Mouse (Mus musculus) midbrain, embryonic 14.5 days (tissue): ENCODE results near the gene Aspg. TPM values are rescaled to one million over a fixed set of nuclear protein-coding genes. Genes with fewer than 3 reads are reported as not detected.

ENCODE experiments used
- ATAC-seq: fragments of 200-750 bp; cut with Nextera tagmentation; 2 replicates; pipeline ENCODE4 v1.8.0; 2017; ENCODE audit warnings: moderate number of reproducible peaks, moderate library complexity; ENCODE audit not compliant: low FRiP score, low TSS enrichment
- DNase-seq: peaks from one replicate; pipeline ENCODE4 v3.0.0-alpha.2; 2015
- H3K27ac ChIP-seq: fragments of 300-500 bp; sonication (generic); replicated peaks from 2 replicates; pipeline ENCODE4 v1.5.1; 2014; ENCODE audit warnings: mild to moderate bottlenecking, low read depth, low read length, moderate library complexity
- H3K27me3 ChIP-seq: fragments of 300-500 bp; sonication (generic); 2 replicates; pipeline ENCODE4 v1.6.1; 2014; ENCODE audit warnings: low read length, control low read depth, mixed read lengths; ENCODE audit not compliant: control insufficient read depth, insufficient read depth
- H3K36me3 ChIP-seq: fragments of 300-500 bp; sonication (generic); 2 replicates; pipeline ENCODE4 v1.6.1; 2014; ENCODE audit warnings: low read length, control low read depth; ENCODE audit not compliant: control insufficient read depth, insufficient read depth
- H3K4me1 ChIP-seq: fragments of 300-500 bp; sonication (generic); 2 replicates; pipeline ENCODE4 v1.6.1; 2014; ENCODE audit warnings: mild to moderate bottlenecking, antibody characterized with exemption, low read length, control low read depth; ENCODE audit not compliant: control insufficient read depth, insufficient read depth
- H3K4me2 ChIP-seq: fragments of 300-500 bp; sonication (generic); 2 replicates; pipeline ENCODE4 v1.6.1; 2014; ENCODE audit warnings: mild to moderate bottlenecking, low read length, moderate library complexity
- H3K4me3 ChIP-seq: fragments of 300-500 bp; sonication (generic); replicated peaks from 2 replicates; pipeline ENCODE4 v1.5.1; 2014; ENCODE audit warnings: low read depth, low read length
- H3K9ac ChIP-seq: fragments of 300-500 bp; sonication (generic); replicated peaks from 2 replicates; pipeline ENCODE4 v1.6.1; 2014; ENCODE audit warnings: mild to moderate bottlenecking, low read length, moderate library complexity
- H3K9me3 ChIP-seq: fragments of 300-500 bp; sonication (generic); 2 replicates; pipeline ENCODE4 v1.6.1; 2016; ENCODE audit warnings: low read length, control low read depth, mixed read lengths; ENCODE audit not compliant: control insufficient read depth
- WGBS: fragments of 180-500 bp; shearing (Covaris S2); extraction: QIAGEN DNeasy Blood & Tissue Kit; methylation state at CpG from one replicate; pipeline ENCODE4 v1.1.7; 2014; 5-methylcytosine and 5-hydroxymethylcytosine counted together
- microRNA counts: library from miRNA; unstranded; fragments of <30 nt; microRNA quantifications from one replicate; lab custom pipeline; 2016
- microRNA-seq: library from miRNA; unstranded; fragments of <30 nt; microRNA quantifications from one replicate; pipeline ENCODE4, GENCODE M21; 2016
- polyA plus RNA-seq: library from polyadenylated mRNA; unstranded; fragments of >200 nt; fragmentation: Nextera tagmentation; extraction: Ambion mirVana; gene quantifications from 2 replicates; pipeline ENCODE4 v1.2.1, GENCODE M21; 2014

Gene Aspg
- polyA plus RNA-seq, 1 experiment from 2014 or later = not detected

DNA sequence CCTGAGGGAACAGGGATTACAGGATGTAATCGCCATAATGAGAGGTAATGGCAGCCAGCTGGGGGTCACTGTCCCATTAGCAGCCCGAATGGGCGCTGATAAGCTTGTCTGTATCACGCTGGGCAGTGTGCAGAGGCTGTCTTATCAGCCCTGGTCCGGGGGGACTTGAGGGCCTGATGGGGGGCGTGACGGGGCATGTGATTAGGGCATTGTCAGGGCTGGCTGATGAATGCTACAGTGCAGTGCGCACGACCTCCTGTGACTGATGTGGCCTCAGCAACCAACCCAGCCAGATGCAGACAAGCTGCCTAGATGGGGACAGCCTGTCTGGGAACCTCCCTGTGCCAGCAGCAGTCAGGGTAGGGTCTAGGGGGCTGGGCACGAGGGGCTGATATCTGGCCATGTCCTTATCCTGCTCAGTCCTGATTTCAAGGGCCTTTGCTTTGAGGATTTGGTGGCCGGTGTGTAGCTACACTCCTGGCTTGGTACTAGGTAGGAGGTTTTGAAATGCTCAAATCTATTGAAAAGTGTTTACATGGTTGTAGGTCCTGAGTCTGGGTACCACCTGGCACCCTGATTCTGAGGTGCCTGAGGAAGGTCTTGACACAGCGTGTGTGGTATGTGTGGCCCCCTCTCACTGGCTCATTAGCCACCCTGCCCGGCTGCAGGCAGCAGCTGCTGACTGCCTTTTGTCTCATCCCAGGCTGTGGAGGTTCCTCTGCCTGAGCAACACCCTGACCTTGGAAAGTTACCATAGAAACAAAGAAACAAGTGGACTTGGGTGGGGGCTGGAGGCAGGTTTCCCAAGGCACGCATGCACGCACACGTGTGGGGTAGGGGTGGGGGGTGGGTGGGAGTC, 57.7 kb downstream of the Aspg start:
- no peak overlapping the region for H3K4me3 ChIP-seq
- H3K4me2 ChIP-seq = no peak overlapping the region
- no peaks in the 10 kb centered on the region for H3K9me3 ChIP-seq
- peak; percentile 49; the same call in 1 of the 2 replicates for ATAC-seq
- DNase-seq = peak; percentile 69
- H3K9ac ChIP-seq = peak overlapping the region; percentile 4; the same call in 1 of the 2 replicates
- 0 out of 2 replicates have a peak, but pooled peaks cover 4% of the 10 kb centered on the region for H3K27me3 ChIP-seq
- H3K27ac ChIP-seq = peak overlapping the region; percentile 33
- peaks cover 43% of the 10 kb centered on the region for H3K4me1 ChIP-seq
- 10% methylated on average over 16 of the region's 16 CpGs for WGBS
- H3K36me3 ChIP-seq = peaks cover 4% of the 10 kb centered on the region

DNA sequence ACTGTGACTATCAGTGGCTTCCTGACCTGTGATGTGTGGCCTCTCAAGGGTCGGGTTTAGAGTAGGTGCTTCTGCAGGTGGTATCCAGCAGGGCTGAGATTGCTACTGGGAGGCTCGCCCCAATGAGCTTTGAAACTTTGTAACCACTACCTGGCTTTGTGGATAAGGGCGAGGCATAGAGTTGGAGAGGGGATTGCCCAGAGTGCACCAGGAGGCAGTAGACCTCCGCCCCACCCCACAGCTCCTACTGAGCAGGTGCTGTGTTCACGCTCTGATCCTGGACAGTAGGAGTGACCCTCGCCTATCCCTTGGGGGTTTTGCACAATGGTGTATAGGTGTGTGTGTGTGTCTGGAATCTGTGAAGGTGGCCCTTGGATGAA, 58.4 kb downstream of the Aspg start:
- peaks cover 4% of the 10 kb centered on the region for H3K36me3 ChIP-seq
- no peak for ATAC-seq
- 77% methylated on average over 6 of the region's 6 CpGs for WGBS

DNA sequence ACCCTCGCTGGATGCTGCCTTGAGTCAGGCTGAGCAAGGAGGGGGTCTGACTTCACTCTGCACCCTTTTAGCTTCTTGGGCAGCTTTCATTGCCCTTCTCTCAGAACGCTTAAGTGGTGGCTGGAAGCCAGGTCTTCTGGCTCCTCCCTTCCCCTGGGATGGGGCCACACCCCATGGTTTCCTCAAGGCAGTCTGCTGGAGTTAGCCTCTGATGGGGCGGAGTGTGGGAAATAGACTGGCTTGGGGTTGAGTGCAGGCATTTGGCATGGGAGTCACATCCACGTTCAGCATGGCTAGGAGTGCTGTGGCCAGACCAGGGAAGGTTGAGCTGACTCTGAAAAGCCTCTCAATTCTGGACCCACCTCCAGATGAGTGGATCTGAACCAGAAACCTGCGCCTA, 62.8 kb downstream of the Aspg start:
- peaks cover 37% of the 10 kb centered on the region for H3K4me1 ChIP-seq
- DNase-seq (no peak), ATAC-seq (no peak)
- H3K27ac ChIP-seq = no peak overlapping the region
- WGBS = 66% methylated on average over 5 of the region's 5 CpGs
- no peak overlapping the region for H3K4me2 ChIP-seq
- no peak overlapping the region for H3K9ac ChIP-seq
- H3K9me3 ChIP-seq = no peaks in the 10 kb centered on the region
- H3K36me3 ChIP-seq = peaks cover 18% of the 10 kb centered on the region
- H3K4me3 ChIP-seq = no peak overlapping the region
- H3K27me3 ChIP-seq = 0 out of 2 replicates have a peak, but pooled peaks cover 4% of the 10 kb centered on the region

More for the DNA sequence above, 58.4 kb downstream of the Aspg start:
- no peak overlapping the region for H3K4me2 ChIP-seq
- H3K4me3 ChIP-seq = no peak overlapping the region
- H3K27me3 ChIP-seq = 0 out of 2 replicates have a peak, but pooled peaks cover 4% of the 10 kb centered on the region
- H3K4me1 ChIP-seq = peaks cover 48% of the 10 kb centered on the region
- DNase-seq = no peak
- H3K9ac ChIP-seq = no peak overlapping the region; the same call in 1 of the 2 replicates
- no peaks in the 10 kb centered on the region for H3K9me3 ChIP-seq
- 0 out of 2 replicates have a peak overlapping the region, but pooled peaks have one; percentile 33 for H3K27ac ChIP-seq

DNA sequence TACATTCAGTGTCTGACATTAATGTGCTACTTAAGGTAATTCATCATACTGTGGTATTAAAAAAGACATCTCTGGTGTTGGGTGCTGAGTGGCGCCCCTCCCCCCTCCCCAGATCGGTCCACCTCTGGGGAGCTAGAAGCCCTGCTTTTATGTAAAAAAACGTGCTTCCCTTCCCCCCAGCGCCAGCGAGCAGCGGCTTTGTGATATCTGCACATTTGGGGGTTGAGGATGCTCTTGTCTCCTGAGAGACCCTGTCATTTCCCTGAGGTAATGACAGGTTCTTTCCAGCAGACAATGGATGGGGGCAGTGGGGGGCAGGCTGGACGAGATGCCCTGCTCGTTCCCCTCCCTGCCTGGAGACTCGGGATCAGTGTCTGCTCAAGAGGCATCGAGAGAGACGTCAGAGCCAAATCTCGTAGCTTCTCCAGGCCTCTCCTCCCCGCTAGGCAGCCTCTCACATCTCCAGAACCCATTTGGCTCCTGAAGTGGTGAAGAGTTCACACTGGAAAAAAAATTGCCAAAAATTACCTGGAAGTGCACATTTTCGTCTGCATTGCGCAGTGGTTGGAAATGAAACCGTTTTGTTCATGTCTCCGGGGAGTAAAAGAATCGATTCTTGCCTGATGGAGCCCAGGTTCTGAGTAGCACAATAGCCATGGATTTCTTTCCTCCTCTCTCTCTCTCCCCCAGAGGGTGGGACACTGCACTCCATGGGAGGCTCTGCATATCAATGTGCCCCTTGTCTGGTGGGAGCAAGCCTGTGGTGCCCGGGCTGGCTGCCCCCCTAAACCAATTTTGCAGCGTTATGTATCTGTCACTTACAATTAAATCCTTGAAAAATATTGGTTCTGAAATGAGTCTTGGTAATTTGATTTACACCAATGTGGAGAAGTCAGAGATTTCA, 64.4 kb downstream of the Aspg start:
- H3K36me3 ChIP-seq = peaks cover 29% of the 10 kb centered on the region

DNA sequence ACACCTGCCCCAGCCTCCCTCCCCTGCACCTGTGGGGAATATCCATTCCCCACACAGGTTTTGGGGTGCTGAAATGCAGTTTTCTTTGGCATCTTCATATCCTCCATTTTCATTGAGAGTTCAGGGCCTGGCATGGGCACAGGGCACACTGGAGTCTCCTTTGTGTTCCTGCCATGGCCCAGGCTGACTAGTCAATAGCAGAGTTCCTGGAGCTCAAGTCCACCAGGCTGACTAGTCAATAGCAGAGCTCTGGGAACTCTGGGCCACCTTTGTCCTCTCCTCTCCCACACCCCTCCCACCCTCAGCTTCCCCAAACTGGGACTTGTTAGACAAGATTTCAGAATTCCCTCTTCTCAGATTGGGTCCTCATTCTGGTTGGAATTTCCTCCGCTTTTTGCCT, 65.2 kb downstream of the Aspg start:
- ATAC-seq (0 out of 2 replicates have a peak, but pooled peaks have one; percentile 24), DNase-seq (peak; percentile 70)
- 0 out of 2 replicates have a peak overlapping the region, but pooled peaks have one; percentile 18 for H3K4me2 ChIP-seq
- peaks cover 37% of the 10 kb centered on the region for H3K36me3 ChIP-seq
- H3K9ac ChIP-seq = peak overlapping the region; percentile 37; the same call in 1 of the 2 replicates
- 91% methylated on average over 1 of the region's 1 CpGs for WGBS
- 0 out of 2 replicates have a peak, but pooled peaks cover under 1% of the 10 kb centered on the region for H3K27me3 ChIP-seq
- no peaks in the 10 kb centered on the region for H3K9me3 ChIP-seq
- H3K4me3 ChIP-seq = no peak overlapping the region
- H3K27ac ChIP-seq = peak overlapping the region; percentile 77
- peaks cover 24% of the 10 kb centered on the region for H3K4me1 ChIP-seq

More for the DNA sequence above, 64.4 kb downstream of the Aspg start:
- Histone ChIP-seq H3K9me3 (no peaks in the 10 kb centered on the region), H3K4me3 (no peak overlapping the region), H3K4me1 (peaks cover 24% of the 10 kb centered on the region), H3K9ac (peak overlapping the region; percentile 37; the same call in 1 of the 2 replicates), H3K4me2 (peak overlapping the region; percentile 18; the same call in 1 of the 2 replicates), H3K27me3 (0 out of 2 replicates have a peak, but pooled peaks cover 4% of the 10 kb centered on the region), H3K27ac (peak overlapping the region; percentile 77)
- DNase-seq (peak; percentile 64), ATAC-seq (no peak)
- 10% methylated on average over 20 of the region's 20 CpGs for WGBS

DNA sequence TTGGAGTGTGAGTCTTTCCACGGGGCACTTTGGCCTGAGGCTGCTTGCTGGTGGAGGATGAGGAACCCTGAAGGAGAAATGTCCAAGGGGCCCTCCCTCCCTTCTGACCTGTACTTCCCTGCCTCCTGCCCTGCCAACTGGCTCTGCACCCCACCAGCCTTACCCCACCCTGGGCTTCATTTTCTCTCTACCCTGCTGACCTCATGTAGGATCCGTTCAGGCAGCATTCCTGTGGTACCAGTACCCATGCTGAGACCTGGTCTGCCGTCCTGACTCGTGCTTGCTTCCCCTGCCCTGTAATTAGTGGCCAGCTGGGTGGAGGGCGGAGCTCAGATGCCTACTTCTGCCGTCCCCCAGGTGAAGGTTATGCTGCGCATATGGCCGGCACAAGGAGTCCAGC, 65.7 kb downstream of the Aspg start:
- Histone ChIP-seq H3K27me3 (no peaks in the 10 kb centered on the region), H3K36me3 (peaks cover 42% of the 10 kb centered on the region), H3K4me2 (no peak overlapping the region), H3K4me1 (peaks cover 24% of the 10 kb centered on the region), H3K9ac (no peak overlapping the region), H3K27ac (0 out of 2 replicates have a peak overlapping the region, but pooled peaks have one; percentile 5), H3K9me3 (no peaks in the 10 kb centered on the region), H3K4me3 (no peak overlapping the region)
- WGBS = 74% methylated on average over 8 of the region's 8 CpGs
- ATAC-seq (no peak), DNase-seq (no peak)

MicroRNA genes within 50 kb of the gene (microRNA counts, 519-probe panel; counts per million panel counts)
- 2,503 counts per million, percentile 7 among the panel's probes with 10 or more counts for microRNA mmu-miR-203 (lab: Ali Mortazavi, UCI)

Small RNA genes within 50 kb of the gene (microRNA-seq; reads per million reads assigned to microRNA genes)
- 790 reads per million, percentile 79 among the genes with 10 or more reads in this experiment for gene Mir203
- gene Mir3073a = not detected
- not detected for gene Mir3073b

Other genes starting within 250 kb of the Aspg start
- gene Ppp1r13b, start 198.6 kb upstream of the Aspg start, polyA plus RNA-seq = 36.2 and 38.1 TPM in 2 replicates
- gene Atp5mpl, start 139.7 kb upstream of the Aspg start, polyA plus RNA-seq = 644 and 890 TPM in 2 replicates
- gene Tdrd9, start 135.1 kb upstream of the Aspg start, polyA plus RNA-seq = 0.42 and 0.46 TPM in 2 replicates
- gene Rd3l, start 125.4 kb upstream of the Aspg start, polyA plus RNA-seq = not detected in 2 replicates
- gene Kif26a, start 39.5 kb downstream of the Aspg start, polyA plus RNA-seq = 6.2 and 7.2 TPM in 2 replicates